Mouse (Mus musculus) ES-Bruce4 (cell line): Measurements from ENCODE around the gene Zfp819.

ENCODE experiments used
- CTCF ChIP-seq: IDR thresholded peaks from one replicate; pipeline ENCODE4 v1.8.1; 2011; ENCODE audit warnings: low read depth, low read length
- EP300 ChIP-seq: IDR thresholded peaks from 2 replicates; pipeline ENCODE4 v1.6.1; 2011; ENCODE audit warnings: low read depth, low read length; ENCODE audit not compliant: insufficient read depth
- POLR2A ChIP-seq: IDR thresholded peaks from one replicate; pipeline ENCODE4 v1.8.1; 2011; ENCODE audit warnings: low read length; ENCODE audit not compliant: insufficient read depth

DNA sequence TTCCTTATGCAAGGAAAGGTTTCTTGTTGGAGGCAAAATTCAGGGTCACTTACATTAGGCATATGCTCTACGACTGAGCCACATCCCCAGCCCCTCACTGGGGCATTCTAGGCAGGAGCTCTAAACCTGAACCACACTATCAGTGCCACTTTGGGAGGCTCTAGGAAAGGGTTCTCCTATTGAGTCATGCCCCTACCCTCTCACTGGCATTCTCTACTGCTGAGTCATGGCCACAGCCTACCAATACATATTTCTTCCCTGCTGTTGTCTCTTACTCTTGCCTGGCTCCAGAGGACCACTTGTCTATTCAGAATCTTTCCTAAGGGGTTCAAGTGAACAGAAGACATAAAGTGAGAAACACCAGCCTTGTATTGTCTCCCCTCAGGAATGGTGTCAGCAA is 55.8 kb downstream of the Zfp819 start:
- no peak for TF ChIP-seq CTCF
- TF ChIP-seq EP300: no peak
- TF ChIP-seq POLR2A: no peak
